Mouse (Mus musculus) small intestine, adult 2 months (tissue): Measurements from ENCODE around the gene Rrp36. TPM values are rescaled to one million over a fixed set of nuclear protein-coding genes. Genes with fewer than 3 reads are reported as not detected.

Source experiments
- H3K27ac ChIP-seq: fragments of 200-500 bp; 2 replicates; pipeline ENCODE4 v1.5.1; 2012; ENCODE audit warnings: low read depth, low read length, control low read depth, inconsistent platforms; ENCODE audit not compliant: insufficient read depth
- H3K27me3 ChIP-seq: fragments of 200-500 bp; 2 replicates; pipeline ENCODE4 v1.6.1; 2012; ENCODE audit warnings: mild to moderate bottlenecking, moderate library complexity, low read length, inconsistent platforms; ENCODE audit not compliant: control insufficient read depth, insufficient read depth
- H3K36me3 ChIP-seq: fragments of 200-500 bp; 2 replicates; pipeline ENCODE4 v1.6.1; 2012; ENCODE audit warnings: mild to moderate bottlenecking, low read length, control low read depth, inconsistent platforms; ENCODE audit not compliant: control insufficient read depth, insufficient read depth
- H3K4me1 ChIP-seq: fragments of 200-500 bp; 2 replicates; pipeline ENCODE4 v1.6.1; 2012; ENCODE audit warnings: low read length, inconsistent platforms, mixed read lengths; ENCODE audit not compliant: control insufficient read depth, insufficient read depth, insufficient read length
- H3K4me3 ChIP-seq: fragments of 200-500 bp; 2 replicates; pipeline ENCODE4 v1.5.1; 2012; ENCODE audit warnings: low read depth, mild to moderate bottlenecking, control low read depth, inconsistent platforms, low read length, moderate library complexity
- CTCF ChIP-seq: fragments of 200-500 bp; IDR thresholded peaks from 2 replicates; pipeline ENCODE4 v1.5.1; 2012; ENCODE audit warnings: low read depth, mild to moderate bottlenecking, control low read depth, inconsistent platforms, low read length, moderate library complexity, mixed read lengths; ENCODE audit not compliant: insufficient replicate concordance, insufficient read length; ENCODE audit errors: extremely low read depth
- POLR2A ChIP-seq: fragments of 200-500 bp; IDR thresholded peaks from 2 replicates; pipeline ENCODE4 v1.6.1; 2012; ENCODE audit warnings: low read depth, mild to moderate bottlenecking, control low read depth, inconsistent platforms, low read length, moderate library complexity
- WGBS: fragments of 180-500 bp; shearing (Covaris S2); methylation state at CpG from one replicate; pipeline ENCODE4 v1.1.7; 2018; 5-methylcytosine and 5-hydroxymethylcytosine counted together
- polyA plus RNA-seq: library from polyadenylated mRNA; depleted of rRNA; stranded (reverse); fragments of >200 nt; gene quantifications from 2 replicates; pipeline ENCODE4 v1.2.3, GENCODE M21; 2012

Gene Rrp36
- polyA plus RNA-seq, 1 experiment: 47.4 TPM

GRCm38 (mm10) chr17:46656054-46656453, 18.1 kb downstream of the Rrp36 start:
- Histone ChIP-seq H3K4me3 (no peak overlapping the region), H3K36me3 (no peaks in the 10 kb centered on the region), H3K27me3 (no peaks in the 10 kb centered on the region), H3K4me1 (peaks cover 4% of the 10 kb centered on the region; the same call in 1 of the 2 replicates), H3K27ac (no peak overlapping the region)
- WGBS: 75% methylated on average over 6 of the region's 6 CpGs
- no peak for TF ChIP-seq POLR2A
- TF ChIP-seq CTCF: no peak

GRCm38 (mm10) chr17:46651755-46652547, 22.2 kb downstream of the Rrp36 start:
- TF ChIP-seq POLR2A: no peak
- no peak for TF ChIP-seq CTCF
- 75% methylated on average over 20 of the region's 20 CpGs for WGBS
- Histone ChIP-seq H3K27me3 (no peaks in the 10 kb centered on the region), H3K4me1 (peaks cover 6% of the 10 kb centered on the region; the same call in 1 of the 2 replicates), H3K36me3 (peaks cover 7% of the 10 kb centered on the region), H3K4me3 (no peak overlapping the region), H3K27ac (no peak overlapping the region)

- H3K27ac ChIP-seq: no peak overlapping the region
- WGBS: 70% methylated on average over 17 of the region's 17 CpGs
- H3K4me3 ChIP-seq: peak overlapping the region; percentile 80
- peaks cover 6% of the 10 kb centered on the region; the same call in 1 of the 2 replicates for H3K4me1 ChIP-seq
- peaks cover 7% of the 10 kb centered on the region for H3K36me3 ChIP-seq
- H3K27me3 ChIP-seq: no peaks in the 10 kb centered on the region
- TF ChIP-seq POLR2A (no peak), CTCF (no peak)
Measured at GRCm38 (mm10) chr17:46651292-46651691, 22.9 kb downstream of the Rrp36 start.

GRCm38 (mm10) chr17:46650232-46651031, 23.7 kb downstream of the Rrp36 start, which contains the start of gene Cul7:
Gene Cul7, plus strand, starts transcription at chr17:46650337.
- WGBS: under 1% methylated on average over 58 of the region's 58 CpGs
- no peaks in the 10 kb centered on the region for H3K27me3 ChIP-seq
- TF ChIP-seq POLR2A: no peak
- no peak for TF ChIP-seq CTCF
- H3K27ac ChIP-seq: peak within 1 kb of the TSS; percentile 34
- peak within 1 kb of the TSS; percentile 80 for H3K4me3 ChIP-seq
- H3K4me1 ChIP-seq: peaks cover 6% of the 10 kb centered on the region; the same call in 1 of the 2 replicates
- peaks cover 7% of the 10 kb centered on the region for H3K36me3 ChIP-seq

GRCm38 (mm10) chr17:46649811-46650210, 24.3 kb downstream of the Rrp36 start:
- WGBS: 41% methylated on average over 15 of the region's 15 CpGs
- peaks cover 7% of the 10 kb centered on the region for H3K36me3 ChIP-seq
- H3K27me3 ChIP-seq: no peaks in the 10 kb centered on the region
- H3K4me1 ChIP-seq: peaks cover 6% of the 10 kb centered on the region; the same call in 1 of the 2 replicates
- peak overlapping the region; percentile 80 for H3K4me3 ChIP-seq
- TF ChIP-seq POLR2A (no peak), CTCF (no peak)
- H3K27ac ChIP-seq: peak overlapping the region; percentile 1; the same call in 1 of the 2 replicates

GRCm38 (mm10) chr17:46648436-46648835, 25.7 kb downstream of the Rrp36 start:
- 92% methylated on average over 9 of the region's 9 CpGs for WGBS
- no peak overlapping the region for H3K4me3 ChIP-seq
- peaks cover 10% of the 10 kb centered on the region for H3K36me3 ChIP-seq
- H3K4me1 ChIP-seq: peaks cover 9% of the 10 kb centered on the region
- no peak overlapping the region for H3K27ac ChIP-seq
- TF ChIP-seq CTCF (no peak), POLR2A (no peak)
- H3K27me3 ChIP-seq: no peaks in the 10 kb centered on the region

- TF ChIP-seq CTCF (no peak), POLR2A (no peak)
- Histone ChIP-seq H3K4me1 (peaks cover 9% of the 10 kb centered on the region), H3K36me3 (peaks cover 17% of the 10 kb centered on the region), H3K27me3 (no peaks in the 10 kb centered on the region), H3K4me3 (no peak overlapping the region), H3K27ac (no peak overlapping the region)
- 90% methylated on average over 7 of the region's 7 CpGs for WGBS
Measured at GRCm38 (mm10) chr17:46647279-46647678, 26.9 kb downstream of the Rrp36 start.
